Mouse (Mus musculus) T-cell, adult 66 days (primary cell): Measurements from ENCODE around the gene Aldoart2. TPM values are rescaled to one million over a fixed set of nuclear protein-coding genes. Genes with fewer than 3 reads are reported as not detected.

Experiments used
- total RNA-seq, 2 experiments: library from RNA; stranded (reverse); gene quantifications; 3 replicates in 1 of 2; 4 replicates in 1 of 2; pipeline ENCODE4 v1.2.4; 2023

The Aldoart2 gene
- not detected for total RNA-seq

DNA sequence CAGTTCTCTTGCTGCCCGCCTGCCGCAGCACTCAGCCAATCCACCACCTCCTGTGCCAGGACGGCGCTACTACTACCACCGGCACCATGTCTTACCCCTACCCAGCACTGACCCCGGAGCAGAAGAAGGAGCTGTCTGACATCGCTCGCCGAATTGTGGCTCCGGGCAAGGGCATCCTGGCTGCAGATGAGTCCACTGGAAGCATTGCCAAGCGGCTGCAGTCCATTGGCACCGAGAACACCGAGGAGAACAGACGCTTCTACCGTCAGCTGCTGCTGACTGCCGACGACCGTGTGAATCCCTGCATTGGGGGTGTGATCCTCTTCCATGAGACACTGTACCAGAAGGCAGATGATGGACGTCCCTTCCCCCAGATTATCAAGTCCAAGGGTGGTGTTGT is at the start of gene Aldoart2:
Gene Aldoart2 (plus strand): TSS at position 34 of the 400 bp plus-strand sequence.

DNA sequence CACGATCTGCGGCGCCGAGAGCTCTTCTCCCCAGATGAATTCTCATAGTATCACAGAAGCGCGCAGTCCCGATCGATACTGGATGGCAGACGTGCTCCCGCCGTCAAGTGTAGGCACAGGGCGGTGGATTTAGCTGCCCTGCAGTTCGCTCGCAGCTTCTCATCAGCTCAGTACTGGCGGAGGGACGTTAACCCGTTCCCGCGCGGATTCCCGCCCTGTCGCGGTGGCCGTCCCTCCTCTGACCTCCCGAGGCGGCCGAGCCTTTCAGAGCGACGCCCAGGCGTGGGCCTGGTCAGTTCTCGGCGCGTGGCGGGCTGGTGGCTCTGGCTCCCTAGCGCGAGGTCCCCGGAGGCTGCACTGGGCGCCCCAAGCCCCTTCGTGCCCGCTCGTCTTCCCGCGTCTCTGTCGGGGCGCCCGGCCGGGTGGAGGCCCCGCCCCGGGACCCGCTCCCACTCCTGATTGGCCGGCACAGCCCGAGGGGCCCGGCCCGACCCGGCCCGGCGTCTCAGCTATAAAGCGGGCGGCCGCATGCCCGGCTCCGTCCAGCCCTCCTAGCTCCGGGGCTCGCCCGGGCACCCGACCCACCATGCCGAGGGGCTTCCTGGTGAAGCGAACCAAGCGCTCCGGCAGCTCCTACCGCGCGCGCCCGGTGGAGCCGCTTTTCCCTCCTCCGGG is 34.0 kb downstream of the Aldoart2 start, which contains the start of gene Insm2:
Gene Insm2 (plus strand): TSS at position 541 of the 675 bp plus-strand sequence.

Other genes starting within 250 kb of the Aldoart2 start
- gene Psma6, start 181.0 kb upstream of the Aldoart2 start, total RNA-seq = 100 to 1,000 TPM; 109 TPM
- 100 to 1,000 TPM; 233 to 325 TPM for gene Nfkbia, start 72.6 kb upstream of the Aldoart2 start, total RNA-seq
- gene Insm2, start 34.2 kb downstream of the Aldoart2 start, total RNA-seq = not detected